Mouse (Mus musculus) frontal cortex, postnatal 36 days (tissue): ENCODE data around the gene 1110017D15Rik.

Experiments
- DNase-seq, 2 experiments: peaks; one replicate each; pipeline ENCODE4 v3.0.0; 2022; ENCODE audit warnings: low spot score in 2 of 2

Gene 1110017D15Rik

GRCm38 (mm10) chr4:41513714-41514113, 3.4 kb downstream of the 1110017D15Rik start:
- DNase-seq = no peak

- no peak for DNase-seq
These were observed 3.8 kb downstream of the 1110017D15Rik start for GRCm38 (mm10) chr4:41513309-41513708.

- DNase-seq = no peak
These were observed 9.1 kb downstream of the 1110017D15Rik start for GRCm38 (mm10) chr4:41507998-41508397.

GRCm38 (mm10) chr4:41507326-41507924, 9.7 kb downstream of the 1110017D15Rik start:
- no peak for DNase-seq

GRCm38 (mm10) chr4:41506906-41507305, 10.2 kb downstream of the 1110017D15Rik start:
- DNase-seq = peak; percentile 80 to 81

- DNase-seq = peak in 1 of 2 experiments; percentile 65
These were observed 11.0 kb downstream of the 1110017D15Rik start for GRCm38 (mm10) chr4:41506156-41506555.

GRCm38 (mm10) chr4:41505131-41505551, 12.0 kb downstream of the 1110017D15Rik start:
- no peak for DNase-seq

- no peak for DNase-seq
These were observed 12.8 kb downstream of the 1110017D15Rik start for GRCm38 (mm10) chr4:41504325-41504724.

- DNase-seq = peak; percentile 93
These were observed 14.1 kb downstream of the 1110017D15Rik start, which contains the start of gene AI464131 for GRCm38 (mm10) chr4:41502986-41503412. Gene AI464131, minus strand, starts transcription at chr4:41503076.

GRCm38 (mm10) chr4:41502171-41502940, 14.8 kb downstream of the 1110017D15Rik start:
- DNase-seq = no peak

GRCm38 (mm10) chr4:41500787-41501186, 16.3 kb downstream of the 1110017D15Rik start:
- DNase-seq = no peak

- DNase-seq = no peak
These were observed 17.5 kb downstream of the 1110017D15Rik start for GRCm38 (mm10) chr4:41499619-41500018.

GRCm38 (mm10) chr4:41498921-41499391, 18.2 kb downstream of the 1110017D15Rik start:
- DNase-seq = no peak

GRCm38 (mm10) chr4:41497995-41498845, 18.9 kb downstream of the 1110017D15Rik start:
- no peak for DNase-seq

- DNase-seq = no peak
These were observed 19.6 kb downstream of the 1110017D15Rik start for GRCm38 (mm10) chr4:41497579-41497978.

- DNase-seq = no peak
These were observed 20.1 kb downstream of the 1110017D15Rik start for GRCm38 (mm10) chr4:41497046-41497445.

GRCm38 (mm10) chr4:41495850-41496249, 21.3 kb downstream of the 1110017D15Rik start:
- DNase-seq = peak in 1 of 2 experiments; percentile 68

GRCm38 (mm10) chr4:41495076-41495475, 22.1 kb downstream of the 1110017D15Rik start:
- DNase-seq = no peak

GRCm38 (mm10) chr4:41494378-41494777, 22.8 kb downstream of the 1110017D15Rik start:
- no peak for DNase-seq

- no peak for DNase-seq
These were observed 23.5 kb downstream of the 1110017D15Rik start for GRCm38 (mm10) chr4:41493464-41494116.

GRCm38 (mm10) chr4:41492951-41493350, 24.2 kb downstream of the 1110017D15Rik start:
- DNase-seq = no peak
